Mouse (Mus musculus) liver, embryonic 16.5 days (tissue): Measurements from ENCODE around the gene Ski. TPM values are rescaled to one million over a fixed set of nuclear protein-coding genes. Genes with fewer than 3 reads are reported as not detected.

ENCODE experiments used
- ATAC-seq: fragments of 200-750 bp; cut with Nextera tagmentation; 2 replicates; pipeline ENCODE4 v1.8.0; 2017; ENCODE audit warnings: low read depth, mild to moderate bottlenecking, moderate number of reproducible peaks, moderate library complexity
- H3K27ac ChIP-seq: fragments of 300-500 bp; sonication (generic); 2 replicates; pipeline ENCODE4 v1.5.1; 2014; ENCODE audit warnings: mild to moderate bottlenecking, low read length
- H3K27me3 ChIP-seq: fragments of 300-500 bp; sonication (generic); 2 replicates; pipeline ENCODE4 v1.6.1; 2014; ENCODE audit warnings: low read depth, low read length, mixed read lengths; ENCODE audit not compliant: control insufficient read depth, insufficient read depth
- H3K36me3 ChIP-seq: fragments of 300-500 bp; sonication (generic); 2 replicates; pipeline ENCODE4 v1.6.1; 2014; ENCODE audit warnings: mild to moderate bottlenecking; ENCODE audit not compliant: control insufficient read depth, insufficient read depth
- H3K4me1 ChIP-seq: fragments of 300-500 bp; sonication (generic); 2 replicates; pipeline ENCODE4 v1.6.1; 2014; ENCODE audit warnings: low read depth, low read length, mixed read lengths; ENCODE audit not compliant: control insufficient read depth
- H3K4me2 ChIP-seq: fragments of 300-500 bp; sonication (generic); 2 replicates; pipeline ENCODE4 v1.6.1; 2014; ENCODE audit warnings: low read depth, low read length, mixed read lengths
- H3K4me3 ChIP-seq: fragments of 300-500 bp; sonication (generic); 2 replicates; pipeline ENCODE4 v1.5.1; 2014; ENCODE audit warnings: low read depth, mild to moderate bottlenecking, low read length
- H3K9ac ChIP-seq: fragments of 300-500 bp; sonication (generic); 2 replicates; pipeline ENCODE4 v1.6.1; 2014; ENCODE audit warnings: low read depth, low read length
- H3K9me3 ChIP-seq: fragments of 300-500 bp; sonication (generic); replicated peaks from 2 replicates; pipeline ENCODE4 v1.6.1; 2016; ENCODE audit warnings: low read length; ENCODE audit not compliant: control insufficient read depth
- WGBS: fragments of 180-500 bp; shearing (Covaris S2); extraction: QIAGEN DNeasy Blood & Tissue Kit; methylation state at CpG from one replicate; pipeline ENCODE4 v1.1.7; 2014; ENCODE audit not compliant: insufficient replicate concordance; 5-methylcytosine and 5-hydroxymethylcytosine counted together
- polyA plus RNA-seq: library from polyadenylated mRNA; unstranded; fragments of >200 nt; fragmentation: Nextera tagmentation; extraction: Ambion mirVana; gene quantifications from 2 replicates; pipeline ENCODE4 v1.2.1, GENCODE M21; 2015

Gene Ski
- polyA plus RNA-seq, 1 experiment from 2014 or later = 2.5 TPM

DNA sequence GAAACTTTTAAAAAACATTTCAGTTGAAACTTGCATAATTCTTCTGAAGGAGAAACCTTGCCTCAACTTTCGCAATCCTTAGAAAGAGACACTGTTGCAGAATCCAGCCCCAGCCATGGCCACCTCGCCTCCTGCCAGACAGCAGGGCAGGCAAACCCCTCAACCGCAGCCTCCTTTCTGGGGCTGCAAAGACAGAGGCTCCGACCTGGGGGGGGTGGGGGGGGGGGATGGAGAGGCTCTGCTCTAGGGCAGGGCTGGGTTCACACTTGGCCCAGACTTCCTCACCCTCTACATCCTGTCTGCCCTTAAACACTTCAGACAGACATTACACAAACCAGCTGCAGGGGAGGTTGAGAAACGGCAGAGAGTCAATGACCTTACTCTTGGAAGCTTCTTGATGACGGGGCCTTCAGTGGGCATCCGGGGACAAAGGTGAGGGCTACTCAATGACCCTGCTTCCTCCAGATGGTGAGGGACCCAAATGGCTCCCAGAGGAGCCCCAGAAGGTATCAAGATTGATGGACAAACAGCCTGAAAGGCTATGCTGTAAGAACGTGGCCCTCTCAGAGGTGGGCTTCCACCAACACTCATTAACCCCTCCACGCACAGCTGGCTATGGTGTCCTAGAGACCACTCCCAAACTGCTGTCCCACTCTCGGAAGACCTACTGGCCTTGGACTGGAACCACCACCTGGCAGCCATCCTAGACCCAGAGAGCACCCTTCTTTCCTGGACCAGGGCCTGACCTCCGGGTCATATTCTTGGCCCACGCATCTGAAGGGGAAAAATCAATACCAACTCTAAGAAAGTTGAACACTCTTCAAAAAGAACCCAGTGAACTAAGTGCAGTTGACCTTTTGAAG is 4.9 kb downstream of the Ski start:
- WGBS = 35% methylated on average over 12 of the region's 12 CpGs
- H3K4me1 ChIP-seq = peaks cover 70% of the 10 kb centered on the region
- H3K27ac ChIP-seq = 0 out of 2 replicates have a peak overlapping the region, but pooled peaks have one; percentile 6
- H3K4me2 ChIP-seq = peak overlapping the region; percentile 17
- H3K4me3 ChIP-seq = no peak overlapping the region
- no peak overlapping the region for H3K9ac ChIP-seq
- no peaks in the 10 kb centered on the region for H3K36me3 ChIP-seq
- H3K9me3 ChIP-seq = no peaks in the 10 kb centered on the region
- peak; percentile 33 for ATAC-seq
- peaks cover 20% of the 10 kb centered on the region for H3K27me3 ChIP-seq

DNA sequence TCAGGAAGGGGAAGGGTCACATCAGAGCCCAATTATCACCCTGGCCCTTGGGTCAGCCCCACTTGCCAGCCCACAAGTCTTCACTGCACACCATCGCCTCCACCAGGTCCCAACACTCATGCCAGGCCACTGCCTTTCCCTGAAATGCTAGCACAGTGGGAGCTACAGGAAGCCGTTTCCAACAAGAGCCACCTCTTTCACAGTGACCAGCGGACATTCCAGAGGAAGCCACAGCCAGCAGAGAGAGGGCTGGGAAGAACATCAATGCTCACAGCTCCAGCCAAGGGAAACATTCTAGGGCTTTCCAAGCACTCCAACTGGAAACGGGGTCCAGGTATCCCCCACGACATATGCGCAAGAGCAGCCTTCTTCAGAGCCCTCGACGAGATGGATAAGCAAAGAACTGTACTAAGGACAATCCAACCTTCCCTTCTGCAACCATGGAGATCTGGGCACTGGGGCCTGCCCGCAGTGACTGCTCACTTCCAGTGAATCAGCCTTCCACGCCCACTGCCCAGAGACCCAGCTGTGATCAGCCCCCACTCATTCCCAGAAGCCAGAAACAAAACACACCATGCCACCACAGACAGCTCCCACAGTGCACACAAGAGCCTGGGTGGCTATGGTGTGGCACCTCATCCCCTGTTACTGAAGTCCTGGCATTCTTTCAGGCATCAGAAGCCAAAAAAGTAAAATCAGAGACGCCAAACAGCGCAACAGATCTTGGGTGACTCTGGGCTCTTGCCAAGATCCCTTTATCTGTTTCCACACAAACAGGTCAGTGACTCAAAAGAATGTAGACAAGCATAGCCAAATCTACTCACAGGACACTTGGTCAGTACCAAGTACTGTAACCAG is 6.4 kb downstream of the Ski start:
- Histone ChIP-seq H3K4me2 (no peak overlapping the region), H3K9ac (no peak overlapping the region), H3K36me3 (no peaks in the 10 kb centered on the region), H3K27me3 (peaks cover 5% of the 10 kb centered on the region), H3K27ac (no peak overlapping the region), H3K9me3 (no peaks in the 10 kb centered on the region), H3K4me3 (no peak overlapping the region), H3K4me1 (peaks cover 67% of the 10 kb centered on the region)
- 60% methylated on average over 12 of the region's 12 CpGs for WGBS
- no peak for ATAC-seq

DNA sequence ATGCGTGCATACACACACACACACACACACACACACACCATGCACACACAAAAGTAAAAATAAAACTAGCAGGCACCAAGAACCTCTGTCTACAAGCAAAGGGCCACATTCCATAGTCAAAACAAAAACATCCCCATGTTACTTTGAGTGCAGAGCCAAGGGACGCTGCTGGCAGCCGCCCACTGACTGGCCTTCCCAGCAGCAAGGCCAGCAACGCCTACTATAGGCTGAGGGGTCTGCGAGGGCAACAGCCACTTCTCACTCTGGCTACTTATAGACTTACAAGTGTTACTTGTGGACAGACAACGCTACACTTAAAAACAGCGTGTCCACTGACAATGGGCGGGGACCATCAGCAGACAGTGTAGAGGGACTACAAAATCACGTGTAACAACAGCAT is 7.2 kb downstream of the Ski start:
- Histone ChIP-seq H3K9me3 (no peaks in the 10 kb centered on the region), H3K4me2 (no peak overlapping the region), H3K27ac (no peak overlapping the region), H3K36me3 (no peaks in the 10 kb centered on the region), H3K9ac (no peak overlapping the region), H3K27me3 (no peaks in the 10 kb centered on the region), H3K4me3 (no peak overlapping the region), H3K4me1 (peaks cover 59% of the 10 kb centered on the region)
- WGBS = 66% methylated on average over 9 of the region's 9 CpGs
- ATAC-seq = no peak

DNA sequence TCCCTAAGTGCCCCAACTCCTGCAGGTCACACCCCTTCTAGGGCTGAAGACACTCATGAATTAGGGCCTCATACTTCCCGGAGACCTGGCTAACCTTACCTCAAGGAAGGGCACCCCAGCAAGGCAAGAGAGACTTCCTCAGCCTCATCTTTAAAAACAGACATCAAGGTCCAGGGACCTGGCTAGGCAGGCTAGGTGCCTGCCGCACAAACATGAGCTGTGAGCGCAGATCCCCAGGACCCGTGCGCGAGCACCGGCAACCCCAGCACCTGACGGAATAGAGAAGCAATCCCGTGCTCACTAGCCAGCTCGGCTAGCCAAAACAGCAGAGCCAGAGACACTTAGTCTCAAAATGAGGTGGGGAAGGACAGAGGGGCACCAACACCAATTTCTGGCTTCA is 7.6 kb downstream of the Ski start:
- no peak overlapping the region for H3K4me2 ChIP-seq
- no peak overlapping the region for H3K27ac ChIP-seq
- H3K36me3 ChIP-seq = no peaks in the 10 kb centered on the region
- ATAC-seq = no peak
- no peak overlapping the region for H3K9ac ChIP-seq
- H3K27me3 ChIP-seq = no peaks in the 10 kb centered on the region
- WGBS = 72% methylated on average over 10 of the region's 10 CpGs
- no peaks in the 10 kb centered on the region for H3K9me3 ChIP-seq
- H3K4me3 ChIP-seq = no peak overlapping the region
- H3K4me1 ChIP-seq = peaks cover 55% of the 10 kb centered on the region

DNA sequence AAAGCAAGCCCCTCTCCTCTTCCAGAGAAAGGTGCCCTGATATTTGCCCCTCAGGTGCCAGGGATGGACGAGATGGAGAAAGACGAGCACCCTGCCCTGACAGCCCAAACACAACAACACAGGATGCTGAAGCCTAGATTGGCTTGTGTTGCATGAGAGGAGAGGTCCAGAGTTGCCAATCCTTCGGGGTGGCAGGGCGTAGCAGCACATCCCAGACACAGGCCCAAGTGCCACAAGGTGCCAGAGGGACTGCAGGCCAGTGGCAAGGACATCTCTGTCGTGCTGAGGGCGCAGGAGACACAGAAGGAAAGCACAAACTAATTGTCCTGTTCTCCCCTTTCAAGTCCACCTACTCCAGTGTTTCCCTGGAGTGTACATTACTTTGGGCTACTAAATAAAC is 8.2 kb downstream of the Ski start:
- Histone ChIP-seq H3K4me2 (no peak overlapping the region), H3K27ac (no peak overlapping the region), H3K36me3 (no peaks in the 10 kb centered on the region), H3K9ac (no peak overlapping the region), H3K4me3 (no peak overlapping the region), H3K27me3 (no peaks in the 10 kb centered on the region), H3K9me3 (no peaks in the 10 kb centered on the region), H3K4me1 (peaks cover 51% of the 10 kb centered on the region)
- WGBS = 59% methylated on average over 6 of the region's 6 CpGs
- no peak for ATAC-seq

DNA sequence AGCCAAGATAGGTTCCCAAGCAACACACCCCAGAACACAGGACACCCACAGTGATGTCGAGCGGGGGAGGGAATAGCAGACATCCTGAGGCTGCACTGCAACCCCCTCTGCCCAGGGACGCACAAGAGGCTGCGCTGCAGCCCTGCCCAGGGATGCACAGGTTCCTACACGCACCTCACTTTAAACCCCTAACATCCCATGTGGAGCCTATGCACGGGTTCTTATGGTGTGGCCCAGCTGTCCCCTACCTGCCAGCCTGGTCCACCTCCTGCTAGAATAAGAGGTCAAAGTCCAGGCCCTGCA is 8.7 kb downstream of the Ski start:
- Histone ChIP-seq H3K27ac (no peak overlapping the region), H3K9ac (no peak overlapping the region), H3K9me3 (no peaks in the 10 kb centered on the region), H3K36me3 (no peaks in the 10 kb centered on the region), H3K4me3 (no peak overlapping the region), H3K4me1 (peaks cover 46% of the 10 kb centered on the region), H3K4me2 (no peak overlapping the region), H3K27me3 (no peaks in the 10 kb centered on the region)
- WGBS = 59% methylated on average over 6 of the region's 6 CpGs
- 0 out of 2 replicates have a peak, but pooled peaks have one; percentile 20 for ATAC-seq

DNA sequence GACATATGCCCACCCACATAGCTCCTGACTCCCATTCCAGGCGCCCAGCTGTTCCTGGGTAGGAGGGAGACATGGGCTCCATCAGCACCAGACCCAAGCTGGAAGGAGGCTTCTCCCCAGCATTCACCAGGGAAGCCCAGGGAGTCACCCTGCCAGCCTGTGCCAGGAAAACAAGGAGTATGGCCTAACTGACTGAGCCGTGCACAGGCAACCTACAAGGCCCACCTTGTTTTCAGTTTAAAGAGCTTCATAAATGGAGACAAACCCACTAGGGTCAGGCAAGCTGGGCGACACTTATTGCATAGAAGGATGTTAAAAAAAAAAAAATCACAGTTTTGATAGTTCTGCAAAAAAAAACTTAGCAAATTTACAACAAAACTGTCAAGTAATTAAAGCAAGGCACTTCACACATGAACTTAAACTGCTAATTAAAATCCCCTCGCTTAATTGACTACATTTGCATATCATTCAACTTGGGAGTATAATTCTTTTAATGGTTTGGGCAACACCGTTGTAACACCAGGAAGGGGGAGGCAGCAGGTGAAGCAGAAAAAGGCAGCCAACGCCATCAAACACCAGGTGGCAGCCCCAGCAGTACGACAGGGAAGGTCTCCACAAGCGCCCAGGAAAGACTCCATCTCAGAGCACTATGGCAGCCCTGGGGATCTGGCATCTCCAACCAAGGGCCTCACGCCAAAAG is 9.2 kb downstream of the Ski start:
- no peaks in the 10 kb centered on the region for H3K36me3 ChIP-seq
- H3K27ac ChIP-seq = no peak overlapping the region
- WGBS = 56% methylated on average over 9 of the region's 9 CpGs
- H3K9me3 ChIP-seq = no peaks in the 10 kb centered on the region
- H3K4me3 ChIP-seq = no peak overlapping the region
- H3K4me1 ChIP-seq = peaks cover 45% of the 10 kb centered on the region
- no peak overlapping the region for H3K9ac ChIP-seq
- no peak overlapping the region for H3K4me2 ChIP-seq
- ATAC-seq = no peak
- H3K27me3 ChIP-seq = no peaks in the 10 kb centered on the region

DNA sequence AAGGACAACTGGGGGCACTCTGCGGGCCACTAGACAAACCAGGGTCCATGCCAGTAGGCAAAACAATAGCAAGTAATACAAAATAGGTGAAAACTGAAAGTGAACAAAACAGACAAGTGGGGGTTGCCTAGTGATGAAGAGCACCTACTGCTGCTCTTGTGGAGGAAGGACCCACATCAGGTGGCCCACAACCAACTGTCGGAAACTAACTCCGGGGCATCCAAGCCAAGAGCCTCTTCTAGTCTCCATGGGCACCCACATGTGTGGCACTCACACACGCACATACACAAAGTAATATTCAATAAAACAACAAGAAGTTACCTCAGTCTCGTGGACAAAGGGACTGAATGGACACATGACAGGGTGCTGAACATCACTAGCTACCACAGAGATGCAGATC is 12.9 kb downstream of the Ski start:
- no peak for ATAC-seq
- 79% methylated on average over 5 of the region's 5 CpGs for WGBS
- Histone ChIP-seq H3K9ac (no peak overlapping the region), H3K36me3 (no peaks in the 10 kb centered on the region), H3K4me1 (peaks cover 34% of the 10 kb centered on the region), H3K4me2 (no peak overlapping the region), H3K9me3 (no peaks in the 10 kb centered on the region), H3K4me3 (no peak overlapping the region), H3K27ac (no peak overlapping the region), H3K27me3 (no peaks in the 10 kb centered on the region)
